17 mouse cellular contexts compared by ENCODE assay signal in the genomic region with DNA sequence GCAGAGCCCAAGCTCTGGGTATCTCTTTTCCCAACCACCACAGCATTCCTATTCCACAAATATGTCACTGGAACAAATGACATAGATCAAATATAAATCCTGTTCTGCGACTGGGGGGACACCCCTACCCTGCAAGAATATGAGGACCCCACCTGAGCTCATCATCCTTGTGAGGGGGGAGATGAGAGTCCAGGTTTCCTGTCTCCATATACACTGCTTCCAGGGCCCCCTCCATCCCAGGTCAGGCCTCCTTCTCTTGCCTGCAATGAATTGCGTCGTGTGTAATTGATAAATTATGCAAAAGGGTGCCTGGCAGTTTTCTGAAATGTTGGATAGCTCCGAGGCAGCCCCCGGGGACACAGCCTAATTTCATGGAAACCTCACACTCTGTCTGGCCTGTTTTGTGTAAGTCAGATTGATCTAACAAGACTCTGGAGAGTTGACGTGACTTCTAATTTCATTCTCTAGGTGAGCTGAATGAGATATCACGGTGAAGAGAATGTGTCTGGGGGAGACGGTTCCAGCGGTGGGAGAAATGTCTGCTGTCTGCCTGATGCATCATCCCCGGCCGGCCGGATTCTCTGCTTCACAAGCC.
DNase-seq lines count a peak whose midpoint lies in the region; ATAC-seq lines count a peak whose summit lies in the region.
"Had no signal": no experiment of that assay in that cellular context is flagged by ENCODE, and none has a peak within 500 bp of the region (broad histone marks: within the 10 kb centered on the region; RNA-seq: fewer than 3 reads in every experiment).

No protein-coding gene starts in this region.

- peaks cover 13% of the 10 kb centered on the region for H3K9me3 ChIP-seq in hindbrain, embryonic 13.5 days
- H3K9me3 ChIP-seq in midbrain, embryonic 15.5 days, result peaks cover 4% of the 10 kb centered on the region; the same call in 1 of the 2 replicates
- H3K9me3 ChIP-seq: embryonic facial prominence, embryonic 15.5 days; limb, embryonic 15.5 days had no signal

- H3K36me3 ChIP-seq in hindbrain, embryonic 13.5 days, result no peaks in the 10 kb centered on the region
- no peaks in the 10 kb centered on the region for H3K36me3 ChIP-seq in midbrain, embryonic 15.5 days (replicated peaks)
- H3K36me3 ChIP-seq: embryonic facial prominence, embryonic 15.5 days; forebrain, embryonic 10.5 days; limb, embryonic 15.5 days had no signal

- H3K4me2 ChIP-seq in hindbrain, embryonic 13.5 days, result no peak overlapping the region
- H3K4me2 ChIP-seq in midbrain, embryonic 15.5 days, result no peak overlapping the region
- H3K4me2 ChIP-seq: embryonic facial prominence, embryonic 15.5 days; heart, embryonic 11.5 days; limb, embryonic 15.5 days had no signal

- ATAC-seq in hindbrain, embryonic 13.5 days (ENCODE audit: low FRiP score), result peak; percentile 34; the same call in 1 of the 2 replicates
- ATAC-seq in midbrain, embryonic 15.5 days (replicated peaks), result peak; percentile 60; the same call in 1 of the 2 replicates

- peak overlapping the region; percentile 63 for H3K27ac ChIP-seq in hindbrain, embryonic 13.5 days
- no peak overlapping the region for H3K27ac ChIP-seq in midbrain, embryonic 15.5 days
- H3K27ac ChIP-seq: embryonic facial prominence, embryonic 15.5 days; forebrain, embryonic 10.5 days; limb, embryonic 15.5 days had no signal

- H3K9ac ChIP-seq in hindbrain, embryonic 13.5 days, result no peak overlapping the region
- H3K9ac ChIP-seq in midbrain, embryonic 15.5 days, result no peak overlapping the region
- H3K9ac ChIP-seq: embryonic facial prominence, embryonic 15.5 days; limb, embryonic 15.5 days had no signal

- peak; percentile 67 for DNase-seq in MN1 (ENCODE audit: low spot score)
- peak; percentile 13 for DNase-seq in Muller cell, postnatal 12 days (ENCODE audit: inconsistent ontology term)
- DNase-seq in layer of hippocampus, adult 11-12 months (ENCODE audit: low spot score), result no peak
- no peak for DNase-seq in ovary, adult 18-20 months (ENCODE audit: low spot score)
- no peak for DNase-seq in heart, adult 11 months
- DNase-seq: cerebellum, adult 11-12 months; heart, postnatal 14 days; layer of hippocampus, postnatal 36 days; lung, postnatal 36 days; spleen, adult 18-20 months; thymus, adult 2 months had no signal

- H3K4me3 ChIP-seq in hindbrain, embryonic 13.5 days, result no peak overlapping the region
- no peak overlapping the region for H3K4me3 ChIP-seq in midbrain, embryonic 15.5 days
- H3K4me3 ChIP-seq: embryonic facial prominence, embryonic 15.5 days; forebrain, embryonic 10.5 days; limb, embryonic 15.5 days had no signal

- no peaks in the 10 kb centered on the region for H3K27me3 ChIP-seq in hindbrain, embryonic 13.5 days
- H3K27me3 ChIP-seq in midbrain, embryonic 15.5 days (replicated peaks), result no peaks in the 10 kb centered on the region
- H3K27me3 ChIP-seq: limb, embryonic 15.5 days had no signal

- 14% methylated on average over 12 of the region's 12 CpGs for WGBS in hindbrain, embryonic 13.5 days
- 19% methylated on average over 12 of the region's 12 CpGs for WGBS in midbrain, embryonic 15.5 days

- H3K4me1 ChIP-seq in hindbrain, embryonic 13.5 days (replicated peaks), result peaks cover 57% of the 10 kb centered on the region
- peaks cover 26% of the 10 kb centered on the region for H3K4me1 ChIP-seq in midbrain, embryonic 15.5 days

Comparison
In these comparisons a context has a peak if more than half of its experiments do, and no peak if none do; other contexts are left out.
1. DNase-seq: peak in MN1 (single experiment) and Muller cell, postnatal 12 days (single experiment); none in layer of hippocampus, adult 11-12 months (single experiment), ovary, adult 18-20 months (single experiment) and heart, adult 11 months (single experiment).